Mouse (Mus musculus) embryonic fibroblast, embryonic 13.5 days (primary cell): ENCODE data around the gene Slc16a8.

Experiments
- CTCF ChIP-seq: IDR thresholded peaks from 2 replicates; pipeline ENCODE4 v1.5.1; 2011; ENCODE audit warnings: mild to moderate bottlenecking, control low read depth, low read length, moderate library complexity, borderline replicate concordance; ENCODE audit not compliant: insufficient read depth
- POLR2A ChIP-seq: IDR thresholded peaks from 2 replicates; pipeline ENCODE4 v1.6.1; 2011; ENCODE audit warnings: low read depth, mild to moderate bottlenecking, control low read depth, low read length, moderate library complexity

GRCm38 (mm10) chr15:79273020-79273419, 18.5 kb upstream of the Slc16a8 start:
- TF ChIP-seq CTCF (no peak), POLR2A (no peak)
